Mouse (Mus musculus) hindbrain, embryonic 14.5 days (tissue): ENCODE results near the gene Psmb7. TPM values are rescaled to one million over a fixed set of nuclear protein-coding genes. Genes with fewer than 3 reads are reported as not detected.
A peak's percentile ranks its signal among the peaks of the same experiment; 100 is the strongest.

Source experiments
- ATAC-seq: fragments of 200-750 bp; cut with Nextera tagmentation; 2 replicates; pipeline ENCODE4 v1.8.0; 2017; ENCODE audit warnings: moderate number of reproducible peaks, mild to moderate bottlenecking, moderate TSS enrichment, moderate library complexity; ENCODE audit not compliant: low FRiP score
- DNase-seq: peaks from one replicate; pipeline ENCODE4 v3.0.0-alpha.2; 2015; ENCODE audit warnings: low spot score
- H3K27ac ChIP-seq: fragments of 300-500 bp; sonication (generic); 2 replicates; pipeline ENCODE4 v1.5.1; 2014; ENCODE audit warnings: mild to moderate bottlenecking, moderate library complexity
- H3K27me3 ChIP-seq: fragments of 300-500 bp; sonication (generic); 2 replicates; pipeline ENCODE4 v1.6.1; 2014; ENCODE audit warnings: mild to moderate bottlenecking, low read length, mixed read lengths; ENCODE audit not compliant: control insufficient read depth, insufficient read depth
- H3K36me3 ChIP-seq: fragments of 300-500 bp; sonication (generic); replicated peaks from 2 replicates; pipeline ENCODE4 v1.6.1; 2014; ENCODE audit not compliant: control insufficient read depth, insufficient read depth
- H3K4me1 ChIP-seq: fragments of 300-500 bp; sonication (generic); replicated peaks from 2 replicates; pipeline ENCODE4 v1.6.1; 2014; ENCODE audit warnings: antibody characterized with exemption, low read length, mixed read lengths; ENCODE audit not compliant: control insufficient read depth, insufficient read depth
- H3K4me2 ChIP-seq: fragments of 300-500 bp; sonication (generic); replicated peaks from 2 replicates; pipeline ENCODE4 v1.6.1; 2014; ENCODE audit warnings: mild to moderate bottlenecking, moderate library complexity
- H3K4me3 ChIP-seq: fragments of 300-500 bp; sonication (generic); replicated peaks from 2 replicates; pipeline ENCODE4 v1.5.1; 2014; ENCODE audit warnings: mild to moderate bottlenecking, low read length
- H3K9ac ChIP-seq: fragments of 300-500 bp; sonication (generic); 2 replicates; pipeline ENCODE4 v1.6.1; 2014
- H3K9me3 ChIP-seq: fragments of 300-500 bp; sonication (generic); 2 replicates; pipeline ENCODE4 v1.6.1; 2016; ENCODE audit warnings: low read length; ENCODE audit not compliant: control insufficient read depth
- WGBS: fragments of 180-500 bp; shearing (Covaris S2); extraction: QIAGEN DNeasy Blood & Tissue Kit; methylation state at CpG from one replicate; pipeline ENCODE4 v1.1.7; 2014; 5-methylcytosine and 5-hydroxymethylcytosine counted together
- polyA plus RNA-seq: library from polyadenylated mRNA; unstranded; fragments of >200 nt; fragmentation: Nextera tagmentation; extraction: Ambion mirVana; gene quantifications from 2 replicates; pipeline ENCODE4 v1.2.1, GENCODE M21; 2014

Gene Psmb7
- polyA plus RNA-seq, 1 experiment from 2014 or later = 305 TPM

DNA sequence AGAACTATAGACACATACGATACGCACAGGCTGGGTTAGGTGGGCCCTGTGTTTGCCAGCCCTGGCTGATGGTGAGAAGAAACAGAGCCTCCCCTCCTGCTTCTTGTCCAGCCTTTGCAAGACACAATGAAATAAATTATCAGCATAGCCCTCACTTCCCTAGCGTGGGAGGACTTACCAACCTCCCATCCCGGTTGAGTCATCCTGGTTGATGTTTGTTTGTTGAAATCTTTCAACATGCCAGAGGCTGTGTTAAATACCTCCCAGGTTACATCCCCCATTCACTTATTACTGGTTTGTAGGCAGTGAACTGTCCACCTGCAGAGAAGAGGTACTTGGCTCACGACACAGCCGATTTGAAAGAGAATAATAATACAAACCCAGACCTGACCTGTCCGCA, 3.8 kb upstream of the Psmb7 start:
- Histone ChIP-seq H3K4me3 (no peak overlapping the region), H3K9me3 (no peaks in the 10 kb centered on the region), H3K4me1 (peaks cover 14% of the 10 kb centered on the region), H3K36me3 (no peaks in the 10 kb centered on the region), H3K9ac (0 out of 2 replicates have a peak overlapping the region, but pooled peaks have one; percentile 12), H3K4me2 (no peak overlapping the region), H3K27ac (peak overlapping the region; percentile 53), H3K27me3 (no peaks in the 10 kb centered on the region)
- no peak for ATAC-seq
- no peak for DNase-seq
- 83% methylated on average over 7 of the region's 7 CpGs for WGBS

DNA sequence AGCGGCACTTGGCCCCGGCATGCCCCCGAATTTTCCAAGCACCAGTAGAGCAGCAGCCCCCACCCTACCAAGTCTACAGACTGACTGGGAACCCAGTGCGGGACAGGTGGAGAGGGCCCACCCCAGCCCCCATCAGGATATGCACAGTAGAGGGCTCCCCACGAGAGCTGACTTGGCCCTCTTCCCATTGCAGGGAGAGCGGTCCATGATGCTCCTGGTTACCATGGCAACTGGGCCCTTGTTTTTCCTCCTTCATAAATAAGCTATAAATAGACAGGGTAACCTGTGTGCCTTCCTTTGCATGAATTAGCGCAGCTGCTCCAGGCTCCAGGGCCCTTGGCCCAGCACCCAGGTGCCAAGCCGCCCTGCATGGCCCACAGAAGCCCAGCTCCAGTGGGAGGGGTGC, 3.3 kb upstream of the Psmb7 start:
- Histone ChIP-seq H3K27ac (peak overlapping the region; percentile 53), H3K27me3 (no peaks in the 10 kb centered on the region), H3K36me3 (no peaks in the 10 kb centered on the region), H3K4me3 (no peak overlapping the region), H3K4me1 (peaks cover 18% of the 10 kb centered on the region), H3K9ac (0 out of 2 replicates have a peak overlapping the region, but pooled peaks have one; percentile 12), H3K9me3 (no peaks in the 10 kb centered on the region), H3K4me2 (no peak overlapping the region)
- peak; percentile 51 for DNase-seq
- 55% methylated on average over 8 of the region's 8 CpGs for WGBS
- peak; percentile 59 for ATAC-seq

DNA sequence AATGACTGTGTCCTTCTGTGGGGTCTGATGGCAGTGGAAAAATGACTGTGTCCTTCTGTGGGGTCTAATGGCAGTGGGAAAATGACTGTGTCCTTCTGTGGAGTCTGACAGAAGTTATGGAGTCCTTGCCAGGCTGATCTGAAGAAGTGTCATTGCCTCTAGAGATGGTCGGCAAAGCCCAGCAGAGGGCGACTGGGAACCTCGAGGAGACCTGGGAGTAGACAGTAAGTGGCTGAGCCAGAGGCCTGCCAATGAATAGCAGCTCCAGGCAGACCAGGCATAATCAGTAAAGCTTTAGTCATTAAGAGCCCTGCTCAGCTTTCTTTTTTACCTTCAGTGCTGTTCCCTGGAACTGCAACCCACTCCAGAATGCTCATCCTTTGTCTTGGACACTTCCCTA, 2.0 kb upstream of the Psmb7 start:
- ATAC-seq (0 out of 2 replicates have a peak, but pooled peaks have one; percentile 49), DNase-seq (peak; percentile 61)
- WGBS = 0% methylated on average over 3 of the region's 3 CpGs
- H3K9ac ChIP-seq = no peak overlapping the region
- H3K4me1 ChIP-seq = peaks cover 18% of the 10 kb centered on the region
- H3K9me3 ChIP-seq = no peaks in the 10 kb centered on the region
- H3K4me3 ChIP-seq = no peak overlapping the region
- H3K27ac ChIP-seq = no peak overlapping the region
- H3K27me3 ChIP-seq = no peaks in the 10 kb centered on the region
- no peak overlapping the region for H3K4me2 ChIP-seq
- H3K36me3 ChIP-seq = peaks cover 12% of the 10 kb centered on the region

DNA sequence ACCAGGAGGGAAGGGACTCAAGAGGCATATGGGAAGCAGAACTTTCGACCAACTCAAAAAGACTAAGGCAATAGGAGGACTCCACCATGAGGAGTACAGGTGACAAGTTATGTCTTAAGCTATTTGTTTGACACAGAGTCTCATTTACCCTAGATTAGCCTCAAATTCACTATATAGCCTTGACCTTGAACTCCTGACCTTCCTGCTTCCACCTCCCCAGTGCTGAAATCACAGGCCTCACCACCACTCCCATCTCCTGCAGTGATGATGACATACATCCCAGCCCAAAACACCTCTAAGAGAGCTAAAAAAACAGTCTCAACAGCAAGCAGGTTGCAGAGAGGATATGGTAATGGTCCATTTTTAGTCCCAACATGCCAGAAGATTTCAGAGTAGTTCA, 2.1 kb downstream of the Psmb7 start:
- H3K9ac ChIP-seq = no peak overlapping the region
- DNase-seq (no peak), ATAC-seq (no peak)
- H3K27me3 ChIP-seq = no peaks in the 10 kb centered on the region
- peaks cover 47% of the 10 kb centered on the region for H3K36me3 ChIP-seq
- H3K4me1 ChIP-seq = peaks cover 10% of the 10 kb centered on the region
- 97% methylated on average over 1 of the region's 1 CpGs for WGBS
- no peak overlapping the region for H3K4me3 ChIP-seq
- H3K27ac ChIP-seq = no peak overlapping the region
- no peaks in the 10 kb centered on the region for H3K9me3 ChIP-seq
- no peak overlapping the region for H3K4me2 ChIP-seq

DNA sequence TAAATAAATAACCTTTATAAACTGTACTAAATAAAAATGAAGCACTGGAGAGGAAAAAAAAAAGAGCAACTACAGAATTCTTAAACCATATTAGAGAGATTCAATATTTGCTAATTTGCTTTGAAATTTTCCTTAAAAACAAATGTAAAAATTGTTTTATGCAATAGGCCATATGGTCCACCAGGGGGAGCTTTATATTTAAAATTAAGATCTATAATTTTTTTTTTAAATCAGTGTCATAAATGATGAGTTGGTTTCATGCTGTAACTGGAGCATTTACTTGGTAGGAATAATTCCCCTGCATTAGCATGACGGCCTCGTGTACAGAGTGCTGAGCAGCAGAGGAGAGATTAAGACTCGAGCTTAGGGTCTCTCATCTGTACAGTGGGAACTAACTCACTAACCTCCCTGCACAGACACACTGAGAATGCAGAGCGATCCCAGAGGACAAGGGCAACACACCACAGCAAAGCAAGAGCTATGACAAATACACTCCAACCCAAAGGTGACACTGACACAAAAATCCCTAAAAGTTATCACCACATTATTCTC, 6.1 kb downstream of the Psmb7 start:
- Histone ChIP-seq H3K4me2 (no peak overlapping the region), H3K9ac (no peak overlapping the region), H3K4me1 (peaks cover 5% of the 10 kb centered on the region), H3K36me3 (peaks cover 85% of the 10 kb centered on the region), H3K4me3 (no peak overlapping the region), H3K27me3 (no peaks in the 10 kb centered on the region), H3K27ac (no peak overlapping the region), H3K9me3 (no peaks in the 10 kb centered on the region)
- no peak for ATAC-seq
- no peak for DNase-seq
- 67% methylated on average over 4 of the region's 4 CpGs for WGBS

DNA sequence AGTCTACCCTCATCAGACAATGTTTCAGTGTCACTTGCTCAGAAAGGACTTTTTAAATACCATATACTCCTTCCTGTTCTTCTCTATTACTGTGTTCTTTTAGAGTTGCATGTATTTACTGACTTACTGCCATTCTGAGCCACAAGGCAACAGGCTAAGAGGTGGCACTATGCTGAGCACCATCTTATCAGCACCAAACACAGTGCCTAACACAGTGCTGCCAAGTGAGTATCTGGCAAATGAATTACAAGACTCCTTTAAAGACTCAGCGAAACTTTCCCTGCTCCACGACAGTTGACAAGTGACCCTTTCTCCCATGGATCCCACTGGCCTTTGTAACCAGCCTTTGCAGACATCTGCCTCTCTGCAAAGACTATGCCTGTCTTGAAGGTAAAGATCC, 13.3 kb downstream of the Psmb7 start:
- Histone ChIP-seq H3K4me2 (no peak overlapping the region), H3K27me3 (no peaks in the 10 kb centered on the region), H3K9me3 (no peaks in the 10 kb centered on the region), H3K9ac (no peak overlapping the region), H3K36me3 (peaks cover 90% of the 10 kb centered on the region), H3K4me1 (no peaks in the 10 kb centered on the region), H3K27ac (no peak overlapping the region), H3K4me3 (no peak overlapping the region)
- no peak for ATAC-seq
- WGBS = 86% methylated on average over 2 of the region's 2 CpGs
- no peak for DNase-seq

DNA sequence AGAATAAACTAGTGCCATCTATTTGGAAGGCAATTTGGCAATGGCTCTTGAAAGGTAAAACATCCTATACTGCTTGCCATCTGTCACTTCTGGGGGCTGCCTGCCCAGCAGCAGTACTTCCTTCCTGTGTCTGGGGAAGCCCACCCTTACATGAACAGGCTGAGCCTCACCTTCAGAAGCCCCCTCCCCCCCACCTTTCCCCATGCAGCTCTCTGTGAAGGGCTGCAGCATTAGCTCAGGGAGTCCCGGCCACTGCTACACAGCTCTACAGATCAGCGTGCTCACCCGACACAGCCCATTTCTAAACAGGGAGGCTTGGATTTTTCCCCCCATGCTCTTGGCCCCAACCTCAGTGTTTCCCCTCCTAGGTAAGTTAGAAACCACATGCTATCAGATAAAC, 14.4 kb downstream of the Psmb7 start:
- Histone ChIP-seq H3K4me3 (no peak overlapping the region), H3K4me1 (no peaks in the 10 kb centered on the region), H3K27me3 (no peaks in the 10 kb centered on the region), H3K9ac (no peak overlapping the region), H3K9me3 (no peaks in the 10 kb centered on the region), H3K36me3 (peaks cover 90% of the 10 kb centered on the region), H3K4me2 (no peak overlapping the region), H3K27ac (no peak overlapping the region)
- no peak for DNase-seq
- ATAC-seq = no peak
- 98% methylated on average over 3 of the region's 3 CpGs for WGBS

DNA sequence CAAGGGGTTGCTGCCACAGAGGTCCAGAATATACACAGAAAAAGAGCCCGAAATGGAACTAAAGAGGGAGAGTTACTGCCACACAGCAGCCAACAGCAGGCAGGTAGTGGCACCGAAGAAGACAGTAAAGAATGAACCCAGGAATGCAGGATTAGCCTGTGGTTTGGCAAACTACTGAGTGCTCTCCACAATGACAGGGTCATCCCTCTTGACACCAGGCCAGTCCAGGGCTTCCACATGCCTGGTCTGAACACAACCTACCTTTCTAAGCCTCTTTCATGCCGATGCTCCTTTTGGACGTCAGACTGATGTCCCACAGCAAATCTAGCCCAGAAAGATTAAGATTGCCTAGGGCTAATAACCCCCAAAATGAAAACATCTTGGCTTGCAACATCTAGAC, 15.1 kb downstream of the Psmb7 start:
- no peaks in the 10 kb centered on the region for H3K27me3 ChIP-seq
- no peaks in the 10 kb centered on the region for H3K9me3 ChIP-seq
- WGBS = 95% methylated on average over 4 of the region's 4 CpGs
- no peak for DNase-seq
- H3K4me3 ChIP-seq = no peak overlapping the region
- H3K4me2 ChIP-seq = no peak overlapping the region
- ATAC-seq = no peak
- H3K4me1 ChIP-seq = no peaks in the 10 kb centered on the region
- peaks cover 84% of the 10 kb centered on the region for H3K36me3 ChIP-seq
- no peak overlapping the region for H3K9ac ChIP-seq
- H3K27ac ChIP-seq = no peak overlapping the region

DNA sequence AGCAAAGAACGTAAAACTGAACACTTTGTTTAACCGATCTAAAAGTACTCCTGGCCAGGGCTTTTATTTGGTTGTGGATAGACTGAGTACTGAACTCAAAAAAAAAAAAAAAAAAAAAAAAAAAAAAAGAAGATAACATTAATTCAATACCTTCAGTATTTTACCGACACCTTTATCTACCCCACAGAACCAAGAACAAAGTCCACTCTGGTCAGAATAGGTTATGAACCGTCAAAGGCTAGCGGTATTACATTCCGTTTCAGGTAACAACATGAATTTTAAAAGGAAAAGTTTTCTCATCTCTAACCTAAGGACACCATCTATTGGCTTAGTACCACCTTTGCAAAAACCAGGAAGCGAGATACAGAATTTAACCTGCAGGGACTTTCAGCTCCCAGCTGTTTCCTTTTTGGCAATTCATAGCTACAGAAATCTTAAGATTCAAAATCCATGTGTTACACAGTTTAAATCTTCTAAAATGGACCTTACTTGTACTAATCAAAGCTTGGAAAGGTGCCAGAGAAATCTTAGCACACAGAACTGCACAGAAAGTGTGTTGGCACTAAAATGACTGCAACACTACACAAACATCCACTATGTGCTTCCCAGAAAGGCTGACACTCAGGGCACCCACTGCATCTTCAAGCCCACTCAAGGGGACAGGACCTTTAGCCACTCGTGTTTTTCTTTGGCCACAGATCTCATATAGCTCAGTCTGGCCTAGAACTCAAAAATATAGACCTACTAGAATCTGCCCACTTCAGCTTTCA, 19.9 kb downstream of the Psmb7 start:
- Histone ChIP-seq H3K4me3 (no peak overlapping the region), H3K4me2 (no peak overlapping the region), H3K27me3 (no peaks in the 10 kb centered on the region), H3K9ac (no peak overlapping the region), H3K27ac (no peak overlapping the region), H3K9me3 (no peaks in the 10 kb centered on the region), H3K36me3 (peaks cover 37% of the 10 kb centered on the region), H3K4me1 (peaks cover 19% of the 10 kb centered on the region)
- WGBS = 95% methylated on average over 8 of the region's 8 CpGs
- DNase-seq (no peak), ATAC-seq (no peak)
